Mouse (Mus musculus) megakaryocyte-erythroid progenitor cell, adult 5-6 weeks (primary cell): Measurements from ENCODE around the gene Traf3ip1. TPM values are rescaled to one million over a fixed set of nuclear protein-coding genes. Genes with fewer than 3 reads are reported as not detected.

Experiments
- ATAC-seq: replicated peaks from 2 replicates; pipeline ENCODE4 v1.8.0; 2016; ENCODE audit warnings: mild to moderate bottlenecking, inconsistent platforms; ENCODE audit not compliant: severe bottlenecking, poor library complexity, low FRiP score, low TSS enrichment
- total RNA-seq, 2 experiments: library from RNA; stranded (forward) in 1 of 2; stranded (reverse) in 1 of 2; fragments of 200-1000, 215-1000 nt in 1 of 2; fragments of >200 nt in 1 of 2; fragmentation: Nextera tagmentation in 1 of 2; gene quantifications; 2 replicates each; pipeline ENCODE4 v1.2.3; 2014 to 2017

Gene Traf3ip1
- total RNA-seq, 2 experiments from 2014 or later, result 7.0 to 10.1 TPM

- ATAC-seq, result no peak
Observed at GRCm38 (mm10) chr1:91564598-91564997, 70.2 kb downstream of the Traf3ip1 start.

DNA sequence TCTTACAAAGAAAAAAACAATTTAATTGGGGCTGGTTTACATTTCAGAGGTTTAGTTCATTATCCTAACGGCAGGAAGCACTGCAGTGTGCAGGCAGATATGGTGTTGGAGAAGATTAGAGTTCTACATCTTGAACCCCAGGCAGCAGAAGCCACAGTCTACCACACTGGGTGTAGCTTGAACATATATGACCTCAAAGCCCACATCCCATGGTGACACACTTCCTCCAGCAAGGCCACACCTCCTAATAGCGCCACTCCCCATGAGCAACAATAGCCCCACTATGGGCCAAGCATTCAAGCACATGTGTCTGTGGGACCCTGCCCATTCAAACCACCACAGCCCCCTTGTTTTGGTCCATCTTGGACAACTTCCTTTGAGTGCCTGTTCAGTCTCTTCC lies 72.8 kb downstream of the Traf3ip1 start:
- ATAC-seq, result no peak

DNA sequence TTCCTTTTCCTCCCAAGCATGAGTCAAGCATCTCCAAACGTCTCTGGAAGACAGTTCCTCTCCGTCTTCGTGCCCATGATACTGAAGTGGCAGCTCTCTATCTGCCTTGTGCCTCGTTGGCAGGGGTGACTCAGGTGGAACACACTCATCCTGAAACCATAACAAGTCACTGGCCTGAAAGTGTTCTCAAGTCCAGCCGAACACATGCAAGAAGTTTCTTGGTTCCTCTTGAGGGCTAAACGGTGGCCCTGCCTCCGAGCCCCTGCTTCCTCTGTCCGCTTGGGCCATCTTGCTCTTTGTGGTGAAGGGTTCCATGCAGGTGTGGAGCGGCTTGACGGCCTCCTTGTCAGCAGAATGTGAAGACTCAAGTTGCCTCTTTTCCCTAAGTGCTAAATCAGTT lies 78.0 kb downstream of the Traf3ip1 start:
- no peak for ATAC-seq

GRCm38 (mm10) chr1:91574208-91574607 lies 79.8 kb downstream of the Traf3ip1 start:
- peak; percentile 66; the same call in 1 of the 2 replicates for ATAC-seq

- no peak for ATAC-seq
Observed at GRCm38 (mm10) chr1:91577883-91578517, 83.6 kb downstream of the Traf3ip1 start.

Other genes with a start within 250 kb of the Traf3ip1 start
- 69.5 and 73.1 TPM in 2 replicates for gene Ube2f, start 244.3 kb upstream of the Traf3ip1 start, total RNA-seq (2014; fragmentation: Nextera tagmentation)
- 44.1 and 62.4 TPM in 2 replicates for gene Ube2f, start 244.3 kb upstream of the Traf3ip1 start, total RNA-seq (2017)
- 64.1 and 65.3 TPM in 2 replicates for gene Scly, start 196.3 kb upstream of the Traf3ip1 start, total RNA-seq (2014; fragmentation: Nextera tagmentation)
- gene Scly, start 196.3 kb upstream of the Traf3ip1 start, total RNA-seq (2017), result 31.7 and 40.4 TPM in 2 replicates
- 0.26 and 0.37 TPM in 2 replicates for gene Espnl, start 172.6 kb upstream of the Traf3ip1 start, total RNA-seq (2014; fragmentation: Nextera tagmentation)
- 0.15 TPM in 1 of 2 replicates, not detected in the other for gene Espnl, start 172.6 kb upstream of the Traf3ip1 start, total RNA-seq (2017)
- 0.20 TPM in 1 of 2 replicates, not detected in the other for gene Klhl30, start 143.6 kb upstream of the Traf3ip1 start, total RNA-seq (2014; fragmentation: Nextera tagmentation)
- gene Klhl30, start 143.6 kb upstream of the Traf3ip1 start, total RNA-seq (2017), result not detected in 2 replicates
- 2.0 and 2.3 TPM in 2 replicates for gene Erfe, start 128.2 kb upstream of the Traf3ip1 start, total RNA-seq (2014; fragmentation: Nextera tagmentation)
- gene Erfe, start 128.2 kb upstream of the Traf3ip1 start, total RNA-seq (2017), result 0.04 and 0.42 TPM in 2 replicates
- 137 and 199 TPM in 2 replicates for gene Ilkap, start 95.8 kb upstream of the Traf3ip1 start, total RNA-seq (2014; fragmentation: Nextera tagmentation)
- gene Ilkap, start 95.8 kb upstream of the Traf3ip1 start, total RNA-seq (2017), result 163 and 170 TPM in 2 replicates
- gene Hes6, start 80.6 kb upstream of the Traf3ip1 start, total RNA-seq (2014; fragmentation: Nextera tagmentation), result 20.1 and 22.5 TPM in 2 replicates
- 13.8 and 17.3 TPM in 2 replicates for gene Hes6, start 80.6 kb upstream of the Traf3ip1 start, total RNA-seq (2017)
- gene Per2, start 35.3 kb upstream of the Traf3ip1 start, total RNA-seq (2014; fragmentation: Nextera tagmentation), result 9.5 and 11.7 TPM in 2 replicates
- gene Per2, start 35.3 kb upstream of the Traf3ip1 start, total RNA-seq (2017), result 3.3 and 4.2 TPM in 2 replicates
- 10.9 and 11.9 TPM in 2 replicates for gene Asb1, start 45.9 kb downstream of the Traf3ip1 start, total RNA-seq (2014; fragmentation: Nextera tagmentation)
- gene Asb1, start 45.9 kb downstream of the Traf3ip1 start, total RNA-seq (2017), result 13.1 and 20.5 TPM in 2 replicates